Mouse (Mus musculus) hindbrain, embryonic 11.5 days (tissue): ENCODE measurements around the gene Flrt2. TPM values are rescaled to one million over a fixed set of nuclear protein-coding genes. Genes with fewer than 3 reads are reported as not detected.

Experiments used
- ATAC-seq: fragments of 200-750 bp; cut with Nextera tagmentation; 2 replicates; pipeline ENCODE4 v1.8.0; 2017; ENCODE audit warnings: mild to moderate bottlenecking, moderate TSS enrichment, moderate library complexity; ENCODE audit not compliant: low FRiP score
- DNase-seq: peaks from one replicate; pipeline ENCODE4 v3.0.0-alpha.2; 2015; ENCODE audit warnings: low spot score
- H3K27ac ChIP-seq: fragments of 300-500 bp; sonication (generic); 2 replicates; pipeline ENCODE4 v1.5.1; 2014; ENCODE audit warnings: mild to moderate bottlenecking, low read depth, low read length
- H3K27me3 ChIP-seq: fragments of 300-500 bp; sonication (generic); 2 replicates; pipeline ENCODE4 v1.6.1; 2014; ENCODE audit warnings: mild to moderate bottlenecking, low read length, moderate library complexity, mixed read lengths; ENCODE audit not compliant: control insufficient read depth, insufficient read depth
- H3K36me3 ChIP-seq: fragments of 300-500 bp; sonication (generic); 2 replicates; pipeline ENCODE4 v1.6.1; 2014; ENCODE audit warnings: mild to moderate bottlenecking, low read length, moderate library complexity, mixed read lengths; ENCODE audit not compliant: control insufficient read depth, insufficient read depth
- H3K4me1 ChIP-seq: fragments of 300-500 bp; sonication (generic); replicated peaks from 2 replicates; pipeline ENCODE4 v1.6.1; 2014; ENCODE audit warnings: low read length, mixed read lengths; ENCODE audit not compliant: control insufficient read depth, insufficient read depth
- H3K4me2 ChIP-seq: fragments of 300-500 bp; sonication (generic); replicated peaks from 2 replicates; pipeline ENCODE4 v1.6.1; 2014; ENCODE audit warnings: mild to moderate bottlenecking, low read depth, low read length
- H3K4me3 ChIP-seq: fragments of 300-500 bp; sonication (generic); 2 replicates; pipeline ENCODE4 v1.5.1; 2014; ENCODE audit warnings: low read depth, low read length
- H3K9ac ChIP-seq: fragments of 300-500 bp; sonication (generic); 2 replicates; pipeline ENCODE4 v1.6.1; 2014; ENCODE audit warnings: low read depth, low read length
- H3K9me3 ChIP-seq: fragments of 300-500 bp; sonication (generic); 2 replicates; pipeline ENCODE4 v1.6.1; 2016; ENCODE audit warnings: low read length; ENCODE audit not compliant: control insufficient read depth
- polyA plus RNA-seq: library from polyadenylated mRNA; unstranded; fragments of >200 nt; fragmentation: Nextera tagmentation; extraction: Ambion mirVana; gene quantifications from 2 replicates; pipeline ENCODE4 v1.2.1, GENCODE M21; 2014

Gene Flrt2
- polyA plus RNA-seq, 1 experiment from 2014 or later = 34.0 TPM

- Histone ChIP-seq H3K9ac (no peak overlapping the region), H3K27ac (no peak overlapping the region), H3K36me3 (no peaks in the 10 kb centered on the region), H3K9me3 (no peaks in the 10 kb centered on the region), H3K4me2 (no peak overlapping the region), H3K4me3 (no peak overlapping the region), H3K27me3 (no peaks in the 10 kb centered on the region), H3K4me1 (no peaks in the 10 kb centered on the region)
- no peak for ATAC-seq
- DNase-seq = no peak
Measured at GRCm38 (mm10) chr12:95816660-95817059, 124.6 kb downstream of the Flrt2 start.
